Mouse (Mus musculus) right cerebral cortex, adult 2 months (tissue): ENCODE measurements at regions not wholly inside any gene's neighbourhood (a gene's known extent, or its start where the extent isn't known, plus 50 kb on each side); places are given as distances from the start of the nearest gene placed in this dataset.

ENCODE experiments used
- DNase-seq, 2 experiments: peaks; one replicate each; pipeline ENCODE4 v3.0.0; 2021 to 2022; ENCODE audit warnings: low spot score in 2 of 2

GRCm38 (mm10) chr12:52400099-52400498 lies 103.7 kb upstream of the Arhgap5 start:
- no peak for DNase-seq

GRCm38 (mm10) chr12:52402711-52403110 lies 101.1 kb upstream of the Arhgap5 start:
- no peak for DNase-seq

GRCm38 (mm10) chr12:52406386-52406785 lies 97.4 kb upstream of the Arhgap5 start:
- no peak for DNase-seq

- no peak for DNase-seq
Observed at GRCm38 (mm10) chr12:52408307-52408895, 95.4 kb upstream of the Arhgap5 start.

- no peak for DNase-seq
Observed at GRCm38 (mm10) chr12:52409221-52409620, 94.6 kb upstream of the Arhgap5 start.

- DNase-seq, result no peak
Observed at GRCm38 (mm10) chr12:52412172-52412571, 91.6 kb upstream of the Arhgap5 start.

- no peak for DNase-seq
Observed at GRCm38 (mm10) chr12:52413046-52413473, 90.7 kb upstream of the Arhgap5 start.

- no peak for DNase-seq
Observed at GRCm38 (mm10) chr12:52422729-52423128, 81.0 kb upstream of the Arhgap5 start.

GRCm38 (mm10) chr12:52424336-52425034 lies 79.3 kb upstream of the Arhgap5 start:
- DNase-seq, result no peak

GRCm38 (mm10) chr12:52429935-52430334 lies 73.8 kb upstream of the Arhgap5 start:
- no peak for DNase-seq

- no peak for DNase-seq
Observed at GRCm38 (mm10) chr12:52431933-52432332, 71.8 kb upstream of the Arhgap5 start.

GRCm38 (mm10) chr12:52434021-52434420 lies 69.8 kb upstream of the Arhgap5 start:
- peak in 1 of 2 experiments; percentile 26 for DNase-seq

- no peak for DNase-seq
Observed at GRCm38 (mm10) chr12:52435321-52435720, 68.5 kb upstream of the Arhgap5 start.

- no peak for DNase-seq
Observed at GRCm38 (mm10) chr12:52435795-52436211, 68.0 kb upstream of the Arhgap5 start.

- DNase-seq, result no peak
Observed at GRCm38 (mm10) chr12:52436941-52437340, 66.8 kb upstream of the Arhgap5 start.

- DNase-seq, result no peak
Observed at GRCm38 (mm10) chr12:52439241-52439640, 64.5 kb upstream of the Arhgap5 start.

- no peak for DNase-seq
Observed at GRCm38 (mm10) chr12:52440868-52441365, 62.9 kb upstream of the Arhgap5 start.

GRCm38 (mm10) chr12:52442337-52442736 lies 61.4 kb upstream of the Arhgap5 start:
- no peak for DNase-seq

- DNase-seq, result no peak
Observed at GRCm38 (mm10) chr12:52445731-52446130, 58.0 kb upstream of the Arhgap5 start.

- no peak for DNase-seq
Observed at GRCm38 (mm10) chr12:52446501-52446900, 57.3 kb upstream of the Arhgap5 start.

GRCm38 (mm10) chr12:52447482-52447881 lies 56.3 kb upstream of the Arhgap5 start:
- no peak for DNase-seq

- DNase-seq, result no peak
Observed at GRCm38 (mm10) chr12:52448218-52448617, 55.6 kb upstream of the Arhgap5 start.

- DNase-seq, result no peak
Observed at GRCm38 (mm10) chr12:52453890-52454289, 49.9 kb upstream of the Arhgap5 start.
